Mouse (Mus musculus): ENCODE data around the gene Rab6b.

The Rab6b gene

DNA sequence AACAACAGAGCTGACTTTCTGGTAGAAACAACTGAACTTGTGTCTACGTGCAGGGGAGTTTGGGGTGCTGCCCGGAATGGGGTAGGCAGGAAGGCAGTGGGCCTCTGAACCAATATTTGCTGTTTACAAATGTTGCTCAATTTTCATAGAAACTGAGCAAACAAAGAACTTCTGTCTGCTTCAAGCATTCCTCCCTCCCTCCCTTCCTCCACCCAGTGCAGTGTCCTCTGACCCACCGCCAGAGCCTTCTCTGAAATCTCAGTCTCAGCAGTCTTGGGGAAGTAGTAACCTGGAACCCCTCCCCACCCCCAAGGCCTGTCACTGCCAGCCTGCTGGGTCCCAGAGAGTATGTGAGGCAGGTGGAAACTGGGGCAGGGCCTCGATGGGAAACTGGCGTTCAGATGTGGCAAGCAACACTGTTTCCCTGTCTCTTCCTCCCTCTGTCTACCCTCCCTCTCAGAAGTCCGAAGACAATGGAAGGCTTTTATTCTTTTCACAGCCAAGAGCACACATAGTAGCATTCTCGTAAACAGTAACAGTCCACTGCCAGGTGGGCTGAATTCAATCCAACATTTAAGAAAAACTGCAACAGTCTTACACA, 123.1 kb downstream of the Rab6b start:
- in situ Hi-C loops (cut with MseI, MboI): no loop called here
